Mouse (Mus musculus) kidney, postnatal 25 days (tissue): ENCODE measurements at regions not wholly inside any gene's neighbourhood (a gene's known extent, or its start where the extent isn't known, plus 50 kb on each side); places are given as distances from the start of the nearest gene placed in this dataset.
"Not testable (repeated sequence)": the region's sequence is repeated elsewhere in the genome, so short reads cannot be mapped to it uniquely, and the experiment has no call there.

Source experiments
- DNase-seq, 2 experiments: peaks; one replicate each; pipeline ENCODE4 v3.0.0; 2021; ENCODE audit warnings: mixed read lengths in 2 of 2

- DNase-seq, result no peak
Observed at GRCm38 (mm10) chr3:84390769-84391168, 84.1 kb upstream of the Trim2 start.

GRCm38 (mm10) chr3:84388486-84388885 lies 81.8 kb upstream of the Trim2 start:
- no peak for DNase-seq

- DNase-seq, result no peak
Observed at GRCm38 (mm10) chr3:84385656-84386055, 79.0 kb upstream of the Trim2 start.

GRCm38 (mm10) chr3:84383559-84383958 lies 76.9 kb upstream of the Trim2 start:
- no peak for DNase-seq

GRCm38 (mm10) chr3:84383038-84383437 lies 76.4 kb upstream of the Trim2 start:
- DNase-seq, result not testable (repeated sequence)

- DNase-seq, result no peak
Observed at GRCm38 (mm10) chr3:84382006-84382405, 75.3 kb upstream of the Trim2 start.

GRCm38 (mm10) chr3:84378987-84379556 lies 72.4 kb upstream of the Trim2 start:
- no peak for DNase-seq

- DNase-seq, result peak; percentile 16 to 54
Observed at GRCm38 (mm10) chr3:84376510-84376909, 69.8 kb upstream of the Trim2 start.

GRCm38 (mm10) chr3:84375832-84376231 lies 69.2 kb upstream of the Trim2 start:
- peak; percentile 56 to 88 for DNase-seq

- DNase-seq, result no peak
Observed at GRCm38 (mm10) chr3:84371842-84372241, 65.2 kb upstream of the Trim2 start.

GRCm38 (mm10) chr3:84367145-84367740 lies 60.6 kb upstream of the Trim2 start:
- no peak for DNase-seq

- DNase-seq, result no peak
Observed at GRCm38 (mm10) chr3:84358672-84359071, 52.0 kb upstream of the Trim2 start.

- no peak for DNase-seq
Observed at GRCm38 (mm10) chr3:84356690-84357014, 50.0 kb upstream of the Trim2 start.
